Mouse (Mus musculus) kidney, postnatal 25 days (tissue): Measurements from ENCODE around the gene Lrrn2.

ENCODE experiments used
- DNase-seq, 2 experiments: peaks; one replicate each; pipeline ENCODE4 v3.0.0; 2021; ENCODE audit warnings: mixed read lengths in 2 of 2

The Lrrn2 gene

GRCm38 (mm10) chr1:132886626-132887025 is 6.6 kb downstream of the Lrrn2 start:
- no peak for DNase-seq

- DNase-seq, result no peak
Observed at GRCm38 (mm10) chr1:132888811-132889210, 8.7 kb downstream of the Lrrn2 start.

- no peak for DNase-seq
Observed at GRCm38 (mm10) chr1:132890161-132890794, 10.2 kb downstream of the Lrrn2 start.

- DNase-seq, result no peak
Observed at GRCm38 (mm10) chr1:132892065-132892464, 12.0 kb downstream of the Lrrn2 start.

- no peak for DNase-seq
Observed at GRCm38 (mm10) chr1:132893311-132894077, 13.4 kb downstream of the Lrrn2 start.

- no peak for DNase-seq
Observed at GRCm38 (mm10) chr1:132899029-132899428, 19.0 kb downstream of the Lrrn2 start.

- no peak for DNase-seq
Observed at GRCm38 (mm10) chr1:132899626-132900025, 19.6 kb downstream of the Lrrn2 start.

- no peak for DNase-seq
Observed at GRCm38 (mm10) chr1:132900945-132901344, 20.9 kb downstream of the Lrrn2 start.

- DNase-seq, result no peak
Observed at GRCm38 (mm10) chr1:132903519-132903918, 23.4 kb downstream of the Lrrn2 start.

GRCm38 (mm10) chr1:132909090-132909489 is 29.0 kb downstream of the Lrrn2 start:
- no peak for DNase-seq

- no peak for DNase-seq
Observed at GRCm38 (mm10) chr1:132909951-132910350, 29.9 kb downstream of the Lrrn2 start.

- no peak for DNase-seq
Observed at GRCm38 (mm10) chr1:132910414-132911041, 30.5 kb downstream of the Lrrn2 start.

GRCm38 (mm10) chr1:132915849-132916493 is 35.9 kb downstream of the Lrrn2 start:
- DNase-seq, result no peak

- DNase-seq, result no peak
Observed at GRCm38 (mm10) chr1:132917554-132917953, 37.5 kb downstream of the Lrrn2 start.

GRCm38 (mm10) chr1:132918117-132918680 is 38.1 kb downstream of the Lrrn2 start:
- no peak for DNase-seq

GRCm38 (mm10) chr1:132919258-132919657 is 39.2 kb downstream of the Lrrn2 start:
- no peak for DNase-seq

- DNase-seq, result no peak
Observed at GRCm38 (mm10) chr1:132921071-132921470, 41.0 kb downstream of the Lrrn2 start.

- DNase-seq, result no peak
Observed at GRCm38 (mm10) chr1:132922257-132922656, 42.2 kb downstream of the Lrrn2 start.

GRCm38 (mm10) chr1:132925270-132925669 is 45.2 kb downstream of the Lrrn2 start:
- DNase-seq, result no peak

GRCm38 (mm10) chr1:132928032-132928906 is 48.2 kb downstream of the Lrrn2 start:
- DNase-seq, result no peak

GRCm38 (mm10) chr1:132928907-132929250 is 48.8 kb downstream of the Lrrn2 start:
- DNase-seq, result no peak

- DNase-seq, result no peak
Observed at GRCm38 (mm10) chr1:132930291-132930690, 50.2 kb downstream of the Lrrn2 start.
